ENCODE assay signal across 9 mouse cellular contexts in genomic region chr12:86305045-86305444, GRCm38 (mm10). TPM values are rescaled to one million over a fixed set of nuclear protein-coding genes. Genes with fewer than 3 reads are reported as not detected.
DNase-seq lines count a peak whose midpoint lies in the region; ATAC-seq and TF ChIP-seq lines count a peak whose summit lies in the region.
"Had no signal": no experiment of that assay in that cellular context is flagged by ENCODE, and none has a peak within 500 bp of the region (broad histone marks: within the 10 kb centered on the region; RNA-seq: fewer than 3 reads in every experiment).

No protein-coding gene starts in this region.

- no peaks in the 10 kb centered on the region for H3K9me3 ChIP-seq in heart, embryonic 10.5 days
- no peaks in the 10 kb centered on the region for H3K9me3 ChIP-seq in embryonic facial prominence, embryonic 13.5 days
- no peaks in the 10 kb centered on the region for H3K9me3 ChIP-seq in liver, embryonic 14.5 days (ENCODE audit: control insufficient read depth, low read length)

- no peaks in the 10 kb centered on the region for H3K36me3 ChIP-seq in heart, embryonic 10.5 days
- H3K36me3 ChIP-seq in embryonic facial prominence, embryonic 13.5 days: no peaks in the 10 kb centered on the region
- H3K36me3 ChIP-seq in liver, embryonic 14.5 days (replicated peaks; ENCODE audit: control insufficient read depth, insufficient read depth, low read depth): no peaks in the 10 kb centered on the region

- ATAC-seq in embryonic facial prominence, embryonic 13.5 days (ENCODE audit: insufficient number of reproducible peaks, insufficient read depth, low FRiP score, low TSS enrichment, low read depth): no peak
- no peak for ATAC-seq in liver, embryonic 14.5 days (ENCODE audit: insufficient read depth)

- no peak for TF ChIP-seq CTCF in liver, embryonic 14.5 days (IDR thresholded peaks at IDR 0.05; ENCODE audit: low read depth)

- H3K9ac ChIP-seq in embryonic facial prominence, embryonic 13.5 days: no peak overlapping the region
- H3K9ac ChIP-seq in liver, embryonic 14.5 days (replicated peaks): no peak overlapping the region

- H3K4me3 ChIP-seq in heart, embryonic 10.5 days: peak overlapping the region; percentile 54
- H3K4me3 ChIP-seq in embryonic facial prominence, embryonic 13.5 days: peak overlapping the region; percentile 32; the same call in 1 of the 2 replicates
- H3K4me3 ChIP-seq in liver, embryonic 14.5 days (ENCODE audit: insufficient read depth in 1 of 2, low read depth in 2 of 2, low read length in 2 of 2): peak overlapping the region; percentile 37 to 43

- no peaks in the 10 kb centered on the region for H3K27me3 ChIP-seq in heart, embryonic 10.5 days (ENCODE audit: insufficient read depth, poor library complexity, severe bottlenecking)
- H3K27me3 ChIP-seq in embryonic facial prominence, embryonic 13.5 days: no peaks in the 10 kb centered on the region
- H3K27me3 ChIP-seq in liver, embryonic 14.5 days (ENCODE audit: control insufficient read depth, insufficient read depth, low read length): no peaks in the 10 kb centered on the region

- WGBS in heart, embryonic 10.5 days: 35% methylated on average over 7 of the region's 7 CpGs
- WGBS in embryonic facial prominence, embryonic 13.5 days: 57% methylated on average over 7 of the region's 7 CpGs
- WGBS in liver, embryonic 14.5 days (ENCODE audit: insufficient replicate concordance): 27% methylated on average over 7 of the region's 7 CpGs

- no peak for DNase-seq in heart, embryonic 10.5 days (ENCODE audit: low spot score)
- DNase-seq in heart, postnatal 14 days: no peak
- DNase-seq in 3T3-L1 (ENCODE audit: low read depth, low spot score): peak; percentile 5
- DNase-seq in liver, embryonic 14.5 days (ENCODE audit: low read depth in 3 of 3, low spot score in 3 of 3): no peak
- no peak for DNase-seq in layer of hippocampus, adult 9-11 months
- no peak for DNase-seq in retina, embryonic 14.5 days (ENCODE audit: low spot score)
- no peak for DNase-seq in adrenal gland, postnatal 4 days (ENCODE audit: low spot score in 2 of 2)
- DNase-seq: midbrain, embryonic 14.5 days had no signal

- peak overlapping the region; percentile 55 for H3K4me2 ChIP-seq in embryonic facial prominence, embryonic 13.5 days
- H3K4me2 ChIP-seq in liver, embryonic 14.5 days (ENCODE audit: low read depth): peak overlapping the region; percentile 56

- peak overlapping the region; percentile 56 for H3K27ac ChIP-seq in heart, embryonic 10.5 days
- H3K27ac ChIP-seq in embryonic facial prominence, embryonic 13.5 days: no peak overlapping the region
- H3K27ac ChIP-seq in liver, embryonic 14.5 days: no peak overlapping the region

- intact Hi-C loops in heart, postnatal 14 days (cut with DNase I): no loop called here

- peaks cover 20% of the 10 kb centered on the region for H3K4me1 ChIP-seq in heart, embryonic 10.5 days
- peaks cover 6% of the 10 kb centered on the region for H3K4me1 ChIP-seq in embryonic facial prominence, embryonic 13.5 days
- H3K4me1 ChIP-seq in liver, embryonic 14.5 days (replicated peaks; ENCODE audit: control insufficient read depth in 2 of 2, insufficient read depth in 2 of 2, low read length in 1 of 2): peaks cover 0 to 7% of the 10 kb centered on the region in 2 experiments; a peak in 2 of 4 replicates

- no peak for TF ChIP-seq EP300 in liver, embryonic 14.5 days (IDR thresholded peaks at IDR 0.05; ENCODE audit: low read depth)

RNA-seq across cellular contexts. Expression of gene Esrrb, which starts 55.9 kb away (rescaled TPM):
- 1.6 and 3.1 TPM in 2 replicates for polyA plus RNA-seq in heart, embryonic 10.5 days (2016; fragmentation: Nextera tagmentation; extraction: Ambion mirVana)
- total RNA-seq in heart, postnatal 14 days (2021): 10 to 100 TPM; 10.3 to 15.5 TPM
- 0.12 and 0.14 TPM in 2 replicates for polyA plus RNA-seq in embryonic facial prominence, embryonic 13.5 days (2015; fragmentation: Nextera tagmentation; extraction: Ambion mirVana)
- 0.08 and 0.09 TPM in 2 replicates for polyA plus RNA-seq in liver, embryonic 14.5 days (2012; rRNA removed)
- 0.03 and 0.06 TPM in 2 replicates for polyA plus RNA-seq in liver, embryonic 14.5 days (2014; fragmentation: Nextera tagmentation; extraction: Ambion mirVana)
- 1 to 10 TPM in 1 of 2 experiments, under 1 TPM in 1; 0.42 to 1.0 TPM for total RNA-seq in adrenal gland, postnatal 4 days (2021)
